Mouse (Mus musculus): ENCODE measurements around the gene Mamdc2. TPM values are rescaled to one million over a fixed set of nuclear protein-coding genes. Genes with fewer than 3 reads are reported as not detected.

Gene Mamdc2
- total and polyA plus RNA-seq, 3 experiments: not detected

DNA sequence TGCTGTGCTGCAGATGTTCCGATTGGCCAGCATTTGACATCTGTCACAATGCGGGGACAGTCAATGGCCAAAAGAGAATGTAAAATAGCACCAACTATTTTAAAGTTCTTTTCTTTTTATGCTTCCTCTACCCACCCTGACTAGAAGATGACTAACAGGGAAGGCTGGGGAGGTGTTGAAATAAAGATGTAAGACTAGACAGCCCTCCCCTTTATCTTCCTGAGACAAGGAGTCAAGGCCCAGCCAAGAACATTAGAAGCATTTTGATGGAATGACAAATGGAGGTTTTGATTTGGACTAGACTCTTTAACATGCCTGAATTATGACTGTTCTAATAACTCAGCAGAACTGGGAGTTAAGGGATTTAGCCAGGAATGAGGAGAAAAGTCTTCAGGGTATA, 118.9 kb downstream of the Mamdc2 start:
- H3K9ac ChIP-seq (ENCODE audit: control insufficient read depth, low read depth, low read length, poor library complexity, severe bottlenecking): no peak overlapping the region
- no peaks in the 10 kb centered on the region for H3K4me1 ChIP-seq (ENCODE audit: control insufficient read depth in 1 of 2, insufficient read depth in 2 of 2, low read length in 2 of 2)
- no peaks in the 10 kb centered on the region for H3K9me3 ChIP-seq (replicated peaks; ENCODE audit: insufficient read depth, low read length)
- TF ChIP-seq GATA1 (IDR thresholded peaks at IDR 0.05; ENCODE audit: low read depth, low read length): no peak
- TF ChIP-seq KAT2A (conservative IDR thresholded peaks at IDR 0.05; ENCODE audit: low read depth, low read length): no peak
- no peak for TF ChIP-seq MEF2A (IDR thresholded peaks at IDR 0.05; ENCODE audit: extremely low read depth, insufficient replicate concordance, low read depth, low read length, poor library complexity, severe bottlenecking)
- TF ChIP-seq NRF1 (IDR thresholded peaks at IDR 0.05; ENCODE audit: insufficient read depth, low read depth, low read length, poor library complexity, severe bottlenecking): no peak
- TF ChIP-seq MAX (IDR thresholded peaks at IDR 0.05; ENCODE audit: low read length): no peak
- TF ChIP-seq TAL1 (IDR thresholded peaks at IDR 0.05; ENCODE audit: low read length): no peak
- TF ChIP-seq MYB (IDR thresholded peaks at IDR 0.05; ENCODE audit: low read depth, low read length): no peak
- TF ChIP-seq CHD2 (IDR thresholded peaks at IDR 0.05; ENCODE audit: low read length): no peak
- no peak for TF ChIP-seq ZNF384 (IDR thresholded peaks at IDR 0.05; ENCODE audit: low read depth, low read length)
- no peaks in the 10 kb centered on the region for H3K27me3 ChIP-seq (ENCODE audit: control insufficient read depth in 1 of 2, insufficient read depth in 2 of 2, low read length in 2 of 2)
- H3K79me2 ChIP-seq (ENCODE audit: control insufficient read depth, insufficient read depth, low read length, poor library complexity): no peaks in the 10 kb centered on the region
- H3K27ac ChIP-seq (ENCODE audit: control insufficient read depth, low read depth, low read length): no peak overlapping the region
- no peak for DNase-seq (ENCODE audit: low read depth, low spot score)
- no peaks in the 10 kb centered on the region for H3K36me3 ChIP-seq (ENCODE audit: control insufficient read depth in 1 of 2, insufficient read depth in 2 of 2, low read length in 2 of 2)
- H3K4me3 ChIP-seq (ENCODE audit: control insufficient read depth in 1 of 2, insufficient read depth in 1 of 2, low read depth in 2 of 2, low read length in 2 of 2): no peak overlapping the region

DNA sequence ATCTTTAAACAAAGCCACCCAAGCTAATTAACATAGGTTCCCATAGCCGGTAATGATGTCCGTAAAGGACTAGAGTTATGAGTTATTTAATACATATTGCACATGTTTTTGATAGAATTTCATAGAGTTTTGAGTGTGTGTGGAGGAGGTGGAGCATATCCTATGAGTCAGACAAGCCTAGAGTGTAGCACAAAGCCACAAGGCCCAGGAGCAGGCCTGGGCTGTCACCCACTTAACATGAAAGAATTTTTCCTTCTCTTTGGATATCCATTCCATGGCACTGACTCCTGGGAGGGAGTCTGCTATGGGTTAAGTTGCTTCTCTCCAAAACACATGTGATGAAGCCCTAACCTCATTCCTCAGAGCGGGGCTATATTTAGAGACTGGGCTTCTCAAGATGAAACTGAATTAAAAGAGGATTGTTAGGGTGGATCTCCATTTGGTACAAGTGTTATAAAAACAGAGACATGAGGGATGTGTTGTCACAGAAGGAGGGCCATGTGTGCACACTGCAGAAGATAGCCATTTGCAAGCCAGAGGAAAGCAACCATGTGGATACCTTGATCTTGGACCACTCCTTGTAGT, 121.1 kb downstream of the Mamdc2 start:
- Histone ChIP-seq H3K27me3 (ENCODE audit: control insufficient read depth in 1 of 2, insufficient read depth in 2 of 2, low read length in 2 of 2) (no peaks in the 10 kb centered on the region), H3K9me3 (replicated peaks; ENCODE audit: insufficient read depth, low read length) (no peaks in the 10 kb centered on the region), H3K9ac (ENCODE audit: control insufficient read depth, low read depth, low read length, poor library complexity, severe bottlenecking) (no peak overlapping the region), H3K4me1 (ENCODE audit: control insufficient read depth in 1 of 2, insufficient read depth in 2 of 2, low read length in 2 of 2) (no peaks in the 10 kb centered on the region), H3K36me3 (ENCODE audit: control insufficient read depth in 1 of 2, insufficient read depth in 2 of 2, low read length in 2 of 2) (no peaks in the 10 kb centered on the region), H3K27ac (ENCODE audit: control insufficient read depth, low read depth, low read length) (no peak overlapping the region), H3K4me3 (ENCODE audit: control insufficient read depth in 1 of 2, insufficient read depth in 1 of 2, low read depth in 2 of 2, low read length in 2 of 2) (no peak overlapping the region), H3K79me2 (ENCODE audit: control insufficient read depth, insufficient read depth, low read length, poor library complexity) (no peaks in the 10 kb centered on the region)
- TF ChIP-seq ZC3H11A (IDR thresholded peaks at IDR 0.05; ENCODE audit: low read depth, low read length) (no peak), NELFE (IDR thresholded peaks at IDR 0.05; ENCODE audit: low read depth, low read length) (no peak), TAL1 (IDR thresholded peaks at IDR 0.05; ENCODE audit: low read length) (no peak)
- DNase-seq (ENCODE audit: low read depth, low spot score): no peak

DNA sequence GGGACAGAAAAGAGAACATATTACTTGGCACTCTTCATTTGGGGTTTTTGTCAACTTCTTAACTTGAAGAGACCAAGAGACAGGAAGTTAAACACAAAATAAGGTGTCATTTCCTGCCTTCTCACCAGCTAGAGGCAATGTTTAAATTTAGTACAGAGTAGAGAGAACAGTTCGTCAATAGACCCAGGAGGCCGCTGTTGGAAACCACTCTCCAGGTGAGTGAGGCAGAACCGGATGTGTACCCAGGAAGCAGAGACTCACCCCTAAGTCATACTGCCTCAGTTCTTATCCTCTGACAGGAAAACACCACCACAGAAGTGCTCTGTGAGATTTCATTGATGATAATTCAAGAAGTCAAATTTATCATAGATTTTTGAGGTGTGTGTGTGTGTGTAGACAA, 125.1 kb downstream of the Mamdc2 start:
- Histone ChIP-seq H3K27me3 (ENCODE audit: control insufficient read depth in 1 of 2, insufficient read depth in 2 of 2, low read length in 2 of 2) (no peaks in the 10 kb centered on the region), H3K36me3 (ENCODE audit: control insufficient read depth in 1 of 2, insufficient read depth in 2 of 2, low read length in 2 of 2) (no peaks in the 10 kb centered on the region), H3K9ac (ENCODE audit: control insufficient read depth, low read depth, low read length, poor library complexity, severe bottlenecking) (no peak overlapping the region), H3K9me3 (replicated peaks; ENCODE audit: insufficient read depth, low read length) (no peaks in the 10 kb centered on the region), H3K4me1 (ENCODE audit: control insufficient read depth in 1 of 2, insufficient read depth in 2 of 2, low read length in 2 of 2) (no peaks in the 10 kb centered on the region), H3K79me2 (ENCODE audit: control insufficient read depth, insufficient read depth, low read length, poor library complexity) (no peaks in the 10 kb centered on the region), H3K27ac (ENCODE audit: control insufficient read depth, low read depth, low read length) (no peak overlapping the region), H3K4me3 (ENCODE audit: control insufficient read depth in 1 of 2, insufficient read depth in 1 of 2, low read depth in 2 of 2, low read length in 2 of 2) (no peak overlapping the region)
- TF ChIP-seq HCFC1 (IDR thresholded peaks at IDR 0.05; ENCODE audit: low read depth, low read length): no peak
- no peak for TF ChIP-seq ZNF384 (IDR thresholded peaks at IDR 0.05; ENCODE audit: low read depth, low read length)
- TF ChIP-seq UBTF (IDR thresholded peaks at IDR 0.05; ENCODE audit: borderline replicate concordance, insufficient read depth, low read depth, low read length): no peak
- TF ChIP-seq NRF1 (IDR thresholded peaks at IDR 0.05; ENCODE audit: insufficient read depth, low read depth, low read length, poor library complexity, severe bottlenecking): no peak
- no peak for TF ChIP-seq GATA1 (IDR thresholded peaks at IDR 0.05; ENCODE audit: low read depth, low read length)
- TF ChIP-seq SIN3A (IDR thresholded peaks at IDR 0.05; ENCODE audit: low read length): no peak
- no peak for TF ChIP-seq EP300 (IDR thresholded peaks at IDR 0.05; ENCODE audit: low read depth in 1 of 2, low read length in 2 of 2)
- TF ChIP-seq POLR2AphosphoS2 (IDR thresholded peaks at IDR 0.05; ENCODE audit: low read length): no peak
- TF ChIP-seq CHD2 (IDR thresholded peaks at IDR 0.05; ENCODE audit: low read length): no peak
- TF ChIP-seq CTCF (IDR thresholded peaks at IDR 0.05 in 2 of 3, conservative IDR thresholded peaks at IDR 0.05 in 1 of 3; ENCODE audit: control insufficient read depth in 1 of 3, insufficient read depth in 1 of 3, low read depth in 2 of 3, low read length in 3 of 3, poor library complexity in 1 of 3, severe bottlenecking in 1 of 3): no peak
- TF ChIP-seq USF2 (IDR thresholded peaks at IDR 0.05; ENCODE audit: borderline replicate concordance in 1 of 2, insufficient read depth in 1 of 2, low read depth in 1 of 2, low read length in 2 of 2): no peak
- no peak for TF ChIP-seq ZC3H11A (IDR thresholded peaks at IDR 0.05; ENCODE audit: low read depth, low read length)
- no peak for DNase-seq (ENCODE audit: low read depth, low spot score)

All from MEL (cell line).